Mouse (Mus musculus) lung, adult 2 months (tissue): ENCODE data around the gene Mcm7. TPM values are rescaled to one million over a fixed set of nuclear protein-coding genes. Genes with fewer than 3 reads are reported as not detected.

Source experiments
- DNase-seq: peaks from one replicate; pipeline ENCODE4 v3.0.0; 2022
- H3K4me1 ChIP-seq: fragments of 200-500 bp; 2 replicates; pipeline ENCODE4 v1.6.1; 2011; ENCODE audit warnings: low read length; ENCODE audit not compliant: control insufficient read depth, insufficient read depth
- H3K4me3 ChIP-seq: fragments of 200-500 bp; replicated peaks from 2 replicates; pipeline ENCODE3; 2011; ENCODE audit warnings: low read depth, mild to moderate bottlenecking, control low read depth, low read length; ENCODE audit errors: extremely low read depth
- CTCF ChIP-seq: fragments of 200-500 bp; IDR thresholded peaks from 2 replicates; pipeline ENCODE4 v1.5.1; 2011; ENCODE audit warnings: mild to moderate bottlenecking, low read length, control low read depth; ENCODE audit not compliant: insufficient read depth
- POLR2A ChIP-seq: fragments of 200-500 bp; IDR thresholded peaks from 2 replicates; pipeline ENCODE4 v1.6.1; 2011; ENCODE audit warnings: low read depth, mild to moderate bottlenecking, control low read depth, low read length, borderline replicate concordance; ENCODE audit errors: extremely low read depth
- WGBS: fragments of 180-500 bp; shearing (Covaris S2); methylation state at CpG from one replicate; pipeline ENCODE4 v1.1.7; 2018; 5-methylcytosine and 5-hydroxymethylcytosine counted together
- polyA plus RNA-seq: library from polyadenylated mRNA; depleted of rRNA; stranded (reverse); fragments of >200 nt; gene quantifications from 2 replicates; pipeline ENCODE4 v1.2.3, GENCODE M21; 2012; rRNA removed

Mcm7 gene
- polyA plus RNA-seq, 1 experiment = 22.1 TPM

DNA sequence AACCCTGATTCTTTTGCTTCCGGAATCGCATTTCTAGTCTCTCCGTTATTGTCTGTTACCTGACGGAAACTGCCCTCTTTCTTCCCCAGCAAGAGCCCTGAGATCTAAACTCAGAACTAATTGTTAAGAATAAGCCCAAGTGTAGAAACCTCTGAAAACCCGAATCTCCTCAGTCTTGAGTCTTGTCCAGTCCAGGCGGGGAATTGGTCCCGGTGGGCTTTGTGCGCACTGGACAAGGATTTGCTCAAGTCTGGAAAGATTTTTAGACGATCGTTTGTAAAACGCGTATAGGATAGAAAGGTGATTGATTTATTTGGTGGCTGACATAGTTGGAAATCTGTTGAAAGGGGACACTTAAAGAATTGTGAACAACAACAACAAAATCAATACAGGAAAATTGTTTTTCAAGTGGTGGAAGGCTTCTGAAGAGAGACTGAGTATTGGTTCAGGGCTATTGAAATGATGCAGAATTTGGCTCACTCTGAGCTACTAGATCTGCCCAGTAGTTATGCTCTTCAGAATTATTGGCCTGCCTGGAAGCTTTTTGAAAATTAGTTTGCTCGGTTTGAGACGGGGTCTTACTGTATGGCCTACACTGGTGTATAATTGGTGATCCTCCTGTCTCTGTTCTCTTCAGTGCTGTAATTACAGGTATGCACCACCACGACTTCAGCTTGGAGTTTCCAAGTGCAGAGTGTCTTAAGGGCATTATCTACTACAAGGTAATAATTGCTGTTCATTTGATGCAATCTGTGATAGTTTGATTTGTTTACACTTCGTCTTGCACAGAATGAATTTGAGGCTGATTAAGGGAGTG lies 54.8 kb downstream of the Mcm7 start:
- 2% methylated on average over 16 of the region's 16 CpGs for WGBS
- TF ChIP-seq POLR2A (no peak), CTCF (no peak)
- DNase-seq = peak; percentile 9
- peak overlapping the region; percentile 98 for H3K4me3 ChIP-seq
- peaks cover 12% of the 10 kb centered on the region for H3K4me1 ChIP-seq

DNA sequence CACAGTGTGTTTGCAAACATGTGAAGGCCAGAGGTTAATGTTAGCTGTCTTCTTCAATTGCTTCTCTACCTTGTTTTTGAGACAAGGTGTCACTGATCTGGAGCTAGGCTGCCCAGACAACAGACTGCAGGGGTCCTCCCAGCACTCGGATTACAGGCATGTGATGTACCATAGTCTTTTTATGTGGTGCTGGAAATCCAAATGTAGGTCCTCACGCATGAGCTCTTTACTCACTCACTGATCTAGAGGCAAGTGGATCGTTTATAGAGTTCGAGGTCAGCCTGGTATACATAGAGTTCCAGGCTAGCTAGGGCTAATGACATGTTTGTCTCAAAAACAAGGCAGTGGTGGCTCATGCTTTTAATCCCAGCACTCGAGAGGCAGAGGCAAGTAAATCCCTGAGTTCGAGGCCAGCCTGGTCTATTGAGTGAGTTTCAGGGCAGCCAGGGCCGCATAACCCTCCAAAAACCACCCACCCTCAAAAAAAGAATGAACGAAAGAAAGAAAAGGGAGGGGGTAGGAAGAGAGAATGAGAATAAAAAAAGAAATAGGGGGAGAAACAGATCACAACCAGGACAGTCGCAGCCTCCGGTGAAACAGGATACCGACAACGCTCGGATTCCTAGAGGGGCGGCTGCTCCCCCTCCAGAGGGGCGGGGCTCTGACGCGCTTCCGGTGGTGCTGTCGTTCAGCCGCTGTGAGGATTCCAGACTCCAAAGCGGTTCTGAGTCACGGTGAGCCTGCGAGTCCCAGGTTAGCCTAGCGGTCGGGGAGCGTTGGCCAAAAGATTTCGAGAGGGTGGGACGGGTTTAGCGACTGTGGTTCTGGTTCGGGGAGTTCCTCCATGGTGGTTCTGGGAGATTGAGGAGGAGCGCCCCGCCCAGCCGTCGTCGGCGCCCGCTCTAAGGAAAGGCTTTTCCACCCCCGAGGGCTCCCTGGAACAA lies 55.7 kb downstream of the Mcm7 start, which contains the start of gene Zscan21:
Gene Zscan21 (plus strand): TSS at position 649 of the 944 bp plus-strand sequence.
- no peak for TF ChIP-seq CTCF
- TF ChIP-seq POLR2A = peak; percentile 89
- Histone ChIP-seq H3K4me3 (peak within 1 kb of the TSS; percentile 98), H3K4me1 (peaks cover 12% of the 10 kb centered on the region)
- 6% methylated on average over 38 of the region's 38 CpGs for WGBS
- peak; percentile 93 for DNase-seq

Other genes starting within 250 kb of the Mcm7 start
- 0.03 and 0.33 TPM in 2 replicates for gene Gjc3, start 209.3 kb downstream of the Mcm7 start, polyA plus RNA-seq
- 1.1 and 1.2 TPM in 2 replicates for gene Azgp1, start 190.9 kb downstream of the Mcm7 start, polyA plus RNA-seq
- gene Smok3a, start 151.2 kb downstream of the Mcm7 start, polyA plus RNA-seq = not detected in 2 replicates
- not detected in 2 replicates for gene Smok3b, start 151.0 kb downstream of the Mcm7 start, polyA plus RNA-seq
- gene Smok3c, start 119.2 kb downstream of the Mcm7 start, polyA plus RNA-seq = not detected in 2 replicates
- 4.0 and 5.9 TPM in 2 replicates for gene Zkscan1, start 87.3 kb downstream of the Mcm7 start, polyA plus RNA-seq
- gene Zscan21, start 55.5 kb downstream of the Mcm7 start, polyA plus RNA-seq = 5.8 and 8.3 TPM in 2 replicates
- 2.7 and 3.5 TPM in 2 replicates for gene Zfp113, start 16.7 kb downstream of the Mcm7 start, polyA plus RNA-seq
- gene Cops6, start 11.4 kb downstream of the Mcm7 start, polyA plus RNA-seq = 47.7 and 59.9 TPM in 2 replicates
- gene Ap4m1, start 420 bp downstream of the Mcm7 start, polyA plus RNA-seq = 28.4 and 40.3 TPM in 2 replicates
- 48.4 and 52.6 TPM in 2 replicates for gene Taf6, start 15.0 kb upstream of the Mcm7 start, polyA plus RNA-seq
- gene Cnpy4, start 15.1 kb upstream of the Mcm7 start, polyA plus RNA-seq = 3.6 and 8.6 TPM in 2 replicates
- 5.0 and 5.5 TPM in 2 replicates for gene Mblac1, start 21.9 kb upstream of the Mcm7 start, polyA plus RNA-seq
- gene Nxpe5, start 53.5 kb upstream of the Mcm7 start, polyA plus RNA-seq = 0.34 and 0.57 TPM in 2 replicates
- gene Lamtor4, start 83.1 kb upstream of the Mcm7 start, polyA plus RNA-seq = 131 and 156 TPM in 2 replicates
- gene BC037034, start 91.6 kb upstream of the Mcm7 start, polyA plus RNA-seq = 49.4 and 50.8 TPM in 2 replicates
- 0.74 and 1.5 TPM in 2 replicates for gene Gal3st4, start 100.4 kb upstream of the Mcm7 start, polyA plus RNA-seq
- 0.01 TPM in 1 of 2 replicates, not detected in the other for gene Gm43720, start 107.5 kb upstream of the Mcm7 start, polyA plus RNA-seq
- 4.1 and 6.5 TPM in 2 replicates for gene Gpc2, start 107.6 kb upstream of the Mcm7 start, polyA plus RNA-seq
- gene Stag3, start 107.8 kb upstream of the Mcm7 start, polyA plus RNA-seq = 0.19 and 0.59 TPM in 2 replicates
- 0.36 and 0.60 TPM in 2 replicates for gene Pvrig, start 169.5 kb upstream of the Mcm7 start, polyA plus RNA-seq